Mouse (Mus musculus) ovary, postnatal 14 days (tissue): ENCODE results near the gene Gm15294.

Experiments
- DNase-seq: peaks from one replicate; pipeline ENCODE4 v3.0.0; 2022; ENCODE audit warnings: low spot score

The Gm15294 gene

GRCm38 (mm10) chrX:141875135-141875534 lies at the start of gene Gm15294:
Gene Gm15294, minus strand, starts transcription at chrX:141875235.
- no peak for DNase-seq

GRCm38 (mm10) chrX:141884336-141885048 lies 9.5 kb upstream of the Gm15294 start:
- no peak for DNase-seq

- no peak for DNase-seq
These were observed 1.0 kb downstream of the Gm15294 start for GRCm38 (mm10) chrX:141874024-141874423.

- DNase-seq: no peak
These were observed 1.4 kb downstream of the Gm15294 start for GRCm38 (mm10) chrX:141873597-141873996.

- no peak for DNase-seq
These were observed 19.2 kb downstream of the Gm15294 start for GRCm38 (mm10) chrX:141855684-141856396.
